Mouse (Mus musculus): Measurements from ENCODE around the gene Sqor. TPM values are rescaled to one million over a fixed set of nuclear protein-coding genes. Genes with fewer than 3 reads are reported as not detected.

The Sqor gene
- polyA plus RNA-seq, 1 experiment from 2014 or later: 37.7 TPM

GRCm38 (mm10) chr2:122776823-122777222 is 11.8 kb downstream of the Sqor start:
- H3K36me3 ChIP-seq (ENCODE audit: control insufficient read depth, insufficient read depth, low read length): no peaks in the 10 kb centered on the region
- no peak for ATAC-seq (ENCODE audit: insufficient read depth, low FRiP score)
- H3K27me3 ChIP-seq (ENCODE audit: control insufficient read depth, insufficient read depth, low read length): no peaks in the 10 kb centered on the region
- H3K9me3 ChIP-seq (replicated peaks; ENCODE audit: control insufficient read depth, low read length): no peaks in the 10 kb centered on the region
- H3K4me2 ChIP-seq (ENCODE audit: low read depth, low read length): no peak overlapping the region
- H3K9ac ChIP-seq (ENCODE audit: low read length): no peak overlapping the region
- WGBS: 72% methylated on average over 2 of the region's 2 CpGs
- no peak overlapping the region for H3K27ac ChIP-seq (ENCODE audit: low read length)
- no peak overlapping the region for H3K4me3 ChIP-seq (replicated peaks; ENCODE audit: low read length)
- H3K4me1 ChIP-seq (ENCODE audit: control insufficient read depth, insufficient read depth, low read length): 0 out of 2 replicates have a peak, but pooled peaks cover 4% of the 10 kb centered on the region

GRCm38 (mm10) chr2:122779967-122780366 is 14.9 kb downstream of the Sqor start:
- H3K27ac ChIP-seq (ENCODE audit: low read length): no peak overlapping the region
- H3K4me3 ChIP-seq (replicated peaks; ENCODE audit: low read length): no peak overlapping the region
- no peak overlapping the region for H3K9ac ChIP-seq (ENCODE audit: low read length)
- 0 out of 2 replicates have a peak, but pooled peaks cover 4% of the 10 kb centered on the region for H3K4me1 ChIP-seq (ENCODE audit: control insufficient read depth, insufficient read depth, low read length)
- no peaks in the 10 kb centered on the region for H3K27me3 ChIP-seq (ENCODE audit: control insufficient read depth, insufficient read depth, low read length)
- 33% methylated on average over 5 of the region's 5 CpGs for WGBS
- H3K36me3 ChIP-seq (ENCODE audit: control insufficient read depth, insufficient read depth, low read length): no peaks in the 10 kb centered on the region
- H3K9me3 ChIP-seq (replicated peaks; ENCODE audit: control insufficient read depth, low read length): no peaks in the 10 kb centered on the region
- no peak for ATAC-seq (ENCODE audit: insufficient read depth, low FRiP score)
- no peak overlapping the region for H3K4me2 ChIP-seq (ENCODE audit: low read depth, low read length)

- Histone ChIP-seq H3K27ac (ENCODE audit: low read length) (no peak overlapping the region), H3K4me3 (replicated peaks; ENCODE audit: low read length) (no peak overlapping the region), H3K36me3 (ENCODE audit: control insufficient read depth, insufficient read depth, low read length) (no peaks in the 10 kb centered on the region), H3K4me1 (ENCODE audit: control insufficient read depth, insufficient read depth, low read length) (0 out of 2 replicates have a peak, but pooled peaks cover 4% of the 10 kb centered on the region), H3K27me3 (ENCODE audit: control insufficient read depth, insufficient read depth, low read length) (no peaks in the 10 kb centered on the region), H3K9me3 (replicated peaks; ENCODE audit: control insufficient read depth, low read length) (no peaks in the 10 kb centered on the region), H3K4me2 (ENCODE audit: low read depth, low read length) (no peak overlapping the region), H3K9ac (ENCODE audit: low read length) (no peak overlapping the region)
- ATAC-seq (ENCODE audit: insufficient read depth, low FRiP score): no peak
- 41% methylated on average over 3 of the region's 3 CpGs for WGBS
These were observed 15.4 kb downstream of the Sqor start for GRCm38 (mm10) chr2:122780447-122780846.

DNA sequence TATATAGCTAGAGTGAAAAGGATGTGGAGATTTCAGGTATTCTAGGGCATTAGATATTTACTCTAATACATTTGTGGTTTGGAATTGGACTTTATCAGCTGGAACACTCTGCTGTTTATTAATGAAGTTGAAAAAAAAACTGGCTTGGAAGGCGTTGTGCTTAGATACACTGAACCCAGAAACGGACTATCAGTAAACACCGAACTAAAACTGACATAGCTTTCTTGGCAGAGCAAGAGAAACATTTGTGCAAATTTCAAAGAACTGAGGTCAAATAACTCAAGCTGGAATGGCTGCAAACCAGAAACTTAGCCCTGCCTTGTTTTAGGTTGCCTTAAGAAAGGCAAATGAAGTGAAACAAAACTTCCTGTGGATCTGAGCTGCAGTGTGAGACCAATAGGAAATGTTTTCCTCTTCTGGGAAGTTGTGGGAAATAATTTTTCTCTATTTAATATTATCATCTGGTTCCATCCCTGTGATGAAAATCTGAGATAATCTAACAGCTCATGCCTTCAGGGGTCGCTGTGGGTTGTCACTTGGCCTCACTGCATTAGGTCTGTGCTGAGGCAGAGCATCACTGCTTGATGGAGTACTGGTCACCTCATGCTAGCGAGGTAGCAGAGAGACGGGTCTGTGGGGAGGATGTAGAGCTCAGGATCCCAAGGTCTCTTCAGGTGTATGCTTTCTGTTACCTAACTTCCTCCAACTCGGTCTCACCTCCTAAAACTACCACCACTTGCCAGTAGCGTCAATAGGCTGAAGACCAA is 16.7 kb downstream of the Sqor start:
- 56% methylated on average over 8 of the region's 8 CpGs for WGBS
- Histone ChIP-seq H3K4me2 (ENCODE audit: low read depth, low read length) (0 out of 2 replicates have a peak overlapping the region, but pooled peaks have one; percentile 8), H3K4me1 (ENCODE audit: control insufficient read depth, insufficient read depth, low read length) (0 out of 2 replicates have a peak, but pooled peaks cover 4% of the 10 kb centered on the region), H3K9me3 (replicated peaks; ENCODE audit: control insufficient read depth, low read length) (no peaks in the 10 kb centered on the region), H3K27ac (ENCODE audit: low read length) (no peak overlapping the region), H3K4me3 (replicated peaks; ENCODE audit: low read length) (no peak overlapping the region), H3K9ac (ENCODE audit: low read length) (no peak overlapping the region), H3K36me3 (ENCODE audit: control insufficient read depth, insufficient read depth, low read length) (no peaks in the 10 kb centered on the region), H3K27me3 (ENCODE audit: control insufficient read depth, insufficient read depth, low read length) (no peaks in the 10 kb centered on the region)
- ATAC-seq (ENCODE audit: insufficient read depth, low FRiP score): no peak

GRCm38 (mm10) chr2:122783730-122784129 is 18.7 kb downstream of the Sqor start:
- ATAC-seq (ENCODE audit: insufficient read depth, low FRiP score): no peak
- Histone ChIP-seq H3K9ac (ENCODE audit: low read length) (no peak overlapping the region), H3K9me3 (replicated peaks; ENCODE audit: control insufficient read depth, low read length) (no peaks in the 10 kb centered on the region), H3K4me1 (ENCODE audit: control insufficient read depth, insufficient read depth, low read length) (0 out of 2 replicates have a peak, but pooled peaks cover 4% of the 10 kb centered on the region), H3K27me3 (ENCODE audit: control insufficient read depth, insufficient read depth, low read length) (no peaks in the 10 kb centered on the region), H3K36me3 (ENCODE audit: control insufficient read depth, insufficient read depth, low read length) (no peaks in the 10 kb centered on the region), H3K4me2 (ENCODE audit: low read depth, low read length) (no peak overlapping the region), H3K4me3 (replicated peaks; ENCODE audit: low read length) (no peak overlapping the region), H3K27ac (ENCODE audit: low read length) (no peak overlapping the region; the same call in 1 of the 2 replicates)
- 74% methylated on average over 2 of the region's 2 CpGs for WGBS

DNA sequence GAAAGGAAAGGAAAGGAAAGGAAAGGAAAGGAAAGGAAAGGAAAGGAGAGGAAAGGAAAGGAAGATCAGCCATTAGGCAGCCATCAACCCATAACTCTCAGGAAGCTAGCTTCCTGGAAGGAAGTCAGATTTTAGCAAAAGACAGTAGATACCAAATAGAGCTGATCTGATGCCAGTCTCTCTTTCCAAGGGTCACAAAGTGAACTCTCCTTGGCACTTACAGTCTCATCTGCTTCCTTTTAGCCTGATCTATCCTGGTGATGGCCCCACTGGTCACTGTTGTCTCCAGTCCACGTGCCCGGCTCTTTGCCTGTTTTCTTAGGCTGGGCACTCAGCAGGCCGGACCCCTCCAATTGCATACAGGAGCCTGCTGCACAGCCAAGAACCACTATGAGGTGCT is 19.7 kb downstream of the Sqor start:
- H3K4me1 ChIP-seq (ENCODE audit: control insufficient read depth, insufficient read depth, low read length): 0 out of 2 replicates have a peak, but pooled peaks cover 3% of the 10 kb centered on the region
- H3K4me2 ChIP-seq (ENCODE audit: low read depth, low read length): no peak overlapping the region
- H3K36me3 ChIP-seq (ENCODE audit: control insufficient read depth, insufficient read depth, low read length): no peaks in the 10 kb centered on the region
- 92% methylated on average over 3 of the region's 3 CpGs for WGBS
- H3K27ac ChIP-seq (ENCODE audit: low read length): no peak overlapping the region
- no peak for ATAC-seq (ENCODE audit: insufficient read depth, low FRiP score)
- no peaks in the 10 kb centered on the region for H3K9me3 ChIP-seq (replicated peaks; ENCODE audit: control insufficient read depth, low read length)
- H3K9ac ChIP-seq (ENCODE audit: low read length): no peak overlapping the region
- no peak overlapping the region for H3K4me3 ChIP-seq (replicated peaks; ENCODE audit: low read length)
- no peaks in the 10 kb centered on the region for H3K27me3 ChIP-seq (ENCODE audit: control insufficient read depth, insufficient read depth, low read length)

- Histone ChIP-seq H3K4me3 (replicated peaks; ENCODE audit: low read length) (no peak overlapping the region), H3K27me3 (ENCODE audit: control insufficient read depth, insufficient read depth, low read length) (no peaks in the 10 kb centered on the region), H3K9me3 (replicated peaks; ENCODE audit: control insufficient read depth, low read length) (no peaks in the 10 kb centered on the region), H3K27ac (ENCODE audit: low read length) (no peak overlapping the region), H3K4me2 (ENCODE audit: low read depth, low read length) (no peak overlapping the region), H3K9ac (ENCODE audit: low read length) (no peak overlapping the region), H3K36me3 (ENCODE audit: control insufficient read depth, insufficient read depth, low read length) (no peaks in the 10 kb centered on the region), H3K4me1 (ENCODE audit: control insufficient read depth, insufficient read depth, low read length) (no peaks in the 10 kb centered on the region)
- no peak for ATAC-seq (ENCODE audit: insufficient read depth, low FRiP score)
- WGBS: 71% methylated on average over 2 of the region's 2 CpGs
These were observed 21.1 kb downstream of the Sqor start for GRCm38 (mm10) chr2:122786167-122786566.

DNA sequence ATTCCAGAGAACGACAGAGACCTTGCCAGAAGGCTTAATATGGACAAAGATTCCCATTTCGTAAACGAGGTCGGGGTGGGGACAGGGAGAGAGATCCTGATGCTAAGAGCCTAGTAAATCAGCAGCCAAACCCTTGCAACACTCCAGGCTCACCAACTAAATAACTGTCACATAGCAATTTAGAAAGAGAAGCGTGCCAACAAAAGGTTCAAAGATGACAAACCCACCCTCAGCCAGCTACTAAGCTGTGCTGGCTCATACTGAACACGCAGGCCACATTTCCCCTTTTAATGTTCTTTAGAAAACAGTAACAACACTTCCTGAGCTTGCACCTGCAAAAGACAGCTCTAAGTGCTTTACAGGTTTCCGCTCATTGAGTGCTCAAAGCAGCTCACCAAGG is 24.3 kb downstream of the Sqor start:
- H3K9ac ChIP-seq (ENCODE audit: low read length): no peak overlapping the region
- no peaks in the 10 kb centered on the region for H3K4me1 ChIP-seq (ENCODE audit: control insufficient read depth, insufficient read depth, low read length)
- H3K4me2 ChIP-seq (ENCODE audit: low read depth, low read length): no peak overlapping the region
- no peak overlapping the region for H3K27ac ChIP-seq (ENCODE audit: low read length)
- WGBS: 67% methylated on average over 7 of the region's 7 CpGs
- no peaks in the 10 kb centered on the region for H3K27me3 ChIP-seq (ENCODE audit: control insufficient read depth, insufficient read depth, low read length)
- no peak overlapping the region for H3K4me3 ChIP-seq (replicated peaks; ENCODE audit: low read length)
- no peaks in the 10 kb centered on the region for H3K9me3 ChIP-seq (replicated peaks; ENCODE audit: control insufficient read depth, low read length)
- no peak for ATAC-seq (ENCODE audit: insufficient read depth, low FRiP score)
- no peaks in the 10 kb centered on the region for H3K36me3 ChIP-seq (ENCODE audit: control insufficient read depth, insufficient read depth, low read length)

- no peak overlapping the region for H3K27ac ChIP-seq (ENCODE audit: low read length)
- no peaks in the 10 kb centered on the region for H3K36me3 ChIP-seq (ENCODE audit: control insufficient read depth, insufficient read depth, low read length)
- 67% methylated on average over 6 of the region's 6 CpGs for WGBS
- H3K27me3 ChIP-seq (ENCODE audit: control insufficient read depth, insufficient read depth, low read length): no peaks in the 10 kb centered on the region
- H3K9me3 ChIP-seq (replicated peaks; ENCODE audit: control insufficient read depth, low read length): no peaks in the 10 kb centered on the region
- no peak for ATAC-seq (ENCODE audit: insufficient read depth, low FRiP score)
- no peak overlapping the region for H3K4me3 ChIP-seq (replicated peaks; ENCODE audit: low read length)
- no peaks in the 10 kb centered on the region for H3K4me1 ChIP-seq (ENCODE audit: control insufficient read depth, insufficient read depth, low read length)
- no peak overlapping the region for H3K9ac ChIP-seq (ENCODE audit: low read length)
- H3K4me2 ChIP-seq (ENCODE audit: low read depth, low read length): no peak overlapping the region
These were observed 24.7 kb downstream of the Sqor start for GRCm38 (mm10) chr2:122789730-122790129.

Data from stomach, embryonic 16.5 days (tissue).